Mouse (Mus musculus) adipocyte (in vitro differentiated cells): ENCODE measurements around the gene Tanc1.

ENCODE experiments used
- DNase-seq: peaks from one replicate; pipeline ENCODE4 v3.0.0-alpha.2; 2016; ENCODE audit warnings: low spot score

Tanc1 gene

GRCm38 (mm10) chr2:59718601-59719416 is 107.0 kb downstream of the Tanc1 start:
- DNase-seq = no peak

- peak; percentile 31 for DNase-seq
Measured at GRCm38 (mm10) chr2:59719831-59720230, 108.0 kb downstream of the Tanc1 start.

GRCm38 (mm10) chr2:59721119-59721518 is 109.3 kb downstream of the Tanc1 start:
- no peak for DNase-seq

GRCm38 (mm10) chr2:59721758-59722157 is 109.9 kb downstream of the Tanc1 start:
- DNase-seq = no peak

GRCm38 (mm10) chr2:59723311-59723710 is 111.5 kb downstream of the Tanc1 start:
- no peak for DNase-seq

DNA sequence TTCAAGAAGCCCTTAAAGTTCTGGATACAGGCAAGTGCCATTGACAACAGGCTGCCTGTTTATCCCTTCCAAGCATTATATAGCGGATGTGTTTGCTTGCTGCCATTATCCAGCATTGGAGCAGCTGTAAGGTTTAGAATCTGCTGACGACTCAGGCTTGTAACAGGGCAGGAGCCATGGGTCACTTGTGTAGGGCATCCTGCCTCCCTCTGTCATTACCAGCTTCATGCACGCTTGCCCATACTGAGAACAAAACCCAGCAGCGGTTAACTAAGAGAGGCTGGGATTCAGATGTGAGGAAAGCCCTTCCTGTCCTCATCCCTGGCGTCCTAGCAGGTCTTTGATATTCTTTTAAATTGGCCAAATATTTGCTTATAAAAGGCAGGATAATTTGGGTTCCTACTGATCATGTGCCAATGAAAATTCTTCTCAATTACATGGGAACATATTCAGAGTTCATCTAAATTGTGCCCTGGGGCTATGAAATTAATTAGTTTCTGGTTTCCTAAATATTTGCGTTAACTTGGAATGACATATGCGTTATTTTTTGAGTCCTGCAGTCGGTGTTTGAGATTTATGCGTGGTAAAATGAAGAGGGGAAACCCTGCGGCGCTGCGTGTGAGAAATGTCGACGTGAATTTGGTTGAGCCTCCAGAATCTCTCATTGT is 113.8 kb downstream of the Tanc1 start:
- no peak for DNase-seq

GRCm38 (mm10) chr2:59731831-59732230 is 120.0 kb downstream of the Tanc1 start:
- DNase-seq = peak; percentile 72

DNA sequence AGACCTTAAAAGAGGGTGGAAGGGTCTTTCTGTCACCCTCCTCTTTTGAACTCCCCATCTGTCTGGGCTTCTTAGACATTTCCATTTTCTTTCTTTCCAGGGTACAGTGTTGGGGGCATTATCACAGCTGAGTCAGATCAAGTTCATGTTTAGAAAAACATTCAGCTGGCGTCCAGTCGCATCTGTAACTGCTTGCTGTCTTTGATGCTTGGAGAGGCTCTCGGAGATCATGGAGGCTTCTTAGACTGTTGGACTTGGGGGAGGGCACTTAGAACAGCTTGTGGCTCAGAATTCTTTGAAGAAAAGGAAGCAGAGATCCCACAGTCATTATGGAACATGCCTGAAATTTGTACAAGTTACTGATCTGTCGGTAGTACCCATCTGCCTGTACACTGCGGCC is 121.6 kb downstream of the Tanc1 start:
- DNase-seq = no peak

- no peak for DNase-seq
Measured at GRCm38 (mm10) chr2:59736401-59736898, 124.6 kb downstream of the Tanc1 start.

DNA sequence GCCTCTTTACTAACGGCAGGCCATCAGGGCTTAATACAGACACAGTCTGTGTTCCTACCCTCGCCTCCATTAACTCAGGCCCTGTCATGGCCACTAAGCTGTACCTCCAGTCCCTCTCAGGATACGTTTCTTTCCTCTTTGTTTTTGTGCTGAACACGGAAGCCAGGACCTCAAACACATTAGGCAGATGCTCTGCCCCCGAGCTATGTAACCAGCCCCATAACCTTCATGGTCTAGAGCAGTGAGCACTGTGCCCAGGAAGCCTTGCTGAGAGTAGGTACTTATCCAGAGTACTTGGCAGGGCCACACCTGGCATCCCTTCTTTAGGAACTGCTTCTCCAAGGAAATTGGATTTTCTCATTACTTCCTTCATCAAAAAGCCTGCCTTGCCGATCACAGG is 125.5 kb downstream of the Tanc1 start:
- no peak for DNase-seq

DNA sequence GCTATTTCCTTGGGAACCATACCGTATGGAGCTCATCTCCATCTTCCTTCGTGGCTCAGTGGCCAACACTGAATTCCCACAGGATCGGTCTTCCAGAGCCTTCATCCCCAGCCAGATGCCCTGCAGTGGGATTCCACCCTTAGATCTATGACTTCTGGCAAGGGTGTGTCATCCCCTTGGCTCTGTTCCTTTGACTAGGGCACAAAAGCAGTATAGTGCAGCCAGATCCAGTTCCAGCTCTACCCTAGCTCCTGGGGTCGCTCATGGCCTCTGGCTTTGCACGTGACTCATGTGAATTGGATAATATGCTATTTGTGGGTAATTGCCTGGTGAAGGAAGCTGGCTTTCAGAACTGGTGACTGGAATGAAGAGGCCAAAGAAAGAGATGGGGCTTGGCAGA is 126.5 kb downstream of the Tanc1 start:
- peak; percentile 54 for DNase-seq

DNA sequence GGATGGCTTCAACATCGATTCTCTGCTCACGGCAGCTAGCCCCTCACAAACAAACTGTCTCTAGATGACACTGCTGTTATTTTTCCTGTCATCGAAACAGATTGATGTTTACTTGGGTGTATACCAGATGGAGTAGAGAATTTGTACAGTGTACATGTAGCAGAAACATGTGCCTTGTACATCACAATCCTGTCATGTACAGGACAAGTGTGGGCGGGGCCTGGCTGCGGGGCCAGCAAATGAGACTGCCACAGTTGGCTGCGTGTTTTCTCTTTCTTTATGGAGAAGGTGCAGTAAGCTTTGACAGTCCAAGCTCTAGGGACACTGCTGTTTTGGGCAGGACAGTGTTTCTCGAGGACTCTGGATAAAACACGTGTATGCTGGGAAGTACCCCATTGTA is 127.2 kb downstream of the Tanc1 start:
- DNase-seq = no peak

- no peak for DNase-seq
Measured at GRCm38 (mm10) chr2:59742500-59743116, 130.8 kb downstream of the Tanc1 start.

- peak; percentile 89 for DNase-seq
Measured at GRCm38 (mm10) chr2:59745428-59745827, 133.6 kb downstream of the Tanc1 start.

DNA sequence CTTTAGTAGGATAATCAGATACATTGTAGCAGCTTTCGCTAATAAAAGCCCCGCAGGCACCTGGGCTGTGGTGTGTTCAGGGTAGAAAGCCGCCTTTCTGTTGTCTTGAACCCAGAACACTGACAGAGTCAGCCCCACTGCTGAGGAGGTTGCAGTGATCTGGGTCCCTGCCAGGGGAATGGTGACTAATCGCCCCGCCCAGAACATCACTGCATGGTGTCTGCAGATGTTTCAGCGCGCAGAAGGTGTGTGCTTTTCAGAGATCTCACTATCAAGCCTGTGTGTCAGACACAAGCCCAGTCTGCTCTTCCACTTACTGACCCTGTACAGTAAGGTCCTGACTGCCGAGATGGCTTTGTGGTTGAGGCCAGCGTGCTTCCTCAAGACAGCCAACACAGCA is 134.2 kb downstream of the Tanc1 start:
- no peak for DNase-seq

DNA sequence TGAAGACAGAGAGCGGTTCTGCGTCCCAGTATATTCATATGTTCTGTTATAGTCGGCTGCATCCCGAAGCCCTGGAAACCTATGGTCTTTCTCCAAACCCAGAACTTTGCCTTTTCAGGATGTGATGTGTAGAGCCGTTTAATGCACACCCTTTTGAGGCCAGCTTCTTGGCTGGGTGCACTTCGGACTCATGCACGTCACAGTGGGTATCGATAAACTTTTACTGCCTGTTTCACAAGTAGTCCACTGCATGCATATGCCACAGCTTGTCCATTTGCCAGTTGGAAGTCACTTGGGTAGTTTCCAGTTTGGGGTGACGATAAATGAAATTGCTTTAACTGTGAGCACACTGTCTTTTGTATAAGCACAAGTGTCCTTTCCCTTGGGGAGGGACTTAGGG is 135.9 kb downstream of the Tanc1 start:
- DNase-seq = no peak

GRCm38 (mm10) chr2:59749371-59749770 is 137.5 kb downstream of the Tanc1 start:
- DNase-seq = no peak

DNA sequence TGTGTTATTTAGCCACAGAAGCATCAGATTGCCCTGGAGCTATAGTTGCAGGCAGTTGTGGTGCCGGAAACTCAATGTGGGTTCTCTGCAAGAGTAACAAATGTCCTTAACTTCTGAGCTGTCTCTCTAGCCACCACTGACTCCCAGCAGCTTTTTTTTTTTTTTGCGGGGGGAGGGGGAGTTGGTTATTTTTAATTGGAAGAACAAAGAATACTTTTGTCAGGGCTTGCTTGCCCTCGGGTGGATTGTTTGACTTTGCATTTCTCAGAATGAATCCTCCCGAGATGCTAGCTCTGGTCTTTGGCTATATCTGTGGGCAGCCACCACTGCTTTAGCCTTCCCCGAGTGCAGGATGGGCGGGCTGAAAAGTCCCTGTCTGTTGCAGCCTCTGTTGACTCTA is 139.3 kb downstream of the Tanc1 start:
- DNase-seq = no peak

DNA sequence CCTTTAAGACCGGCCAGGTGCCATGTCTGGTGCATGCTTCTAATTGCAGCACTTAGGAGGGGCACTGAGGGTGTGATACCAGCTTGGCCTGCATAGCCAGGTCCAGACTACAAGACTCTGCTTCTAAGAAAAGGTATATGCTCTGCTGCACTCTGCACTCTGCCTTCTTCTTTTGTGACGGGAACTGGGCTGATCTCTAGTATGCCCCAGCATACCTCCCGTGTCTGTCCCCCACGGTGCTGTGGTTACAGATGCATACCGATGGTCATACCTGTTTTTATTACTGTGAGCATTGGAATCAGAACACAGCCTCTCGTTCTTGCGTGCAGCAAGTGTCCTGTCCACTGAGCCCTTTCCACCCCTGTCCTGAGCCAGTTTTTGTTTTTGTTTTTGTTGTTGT is 140.3 kb downstream of the Tanc1 start:
- no peak for DNase-seq

- no peak for DNase-seq
Measured at GRCm38 (mm10) chr2:59752766-59753165, 140.9 kb downstream of the Tanc1 start.

GRCm38 (mm10) chr2:59756137-59756753 is 144.4 kb downstream of the Tanc1 start:
- DNase-seq = no peak

GRCm38 (mm10) chr2:59757015-59757414 is 145.2 kb downstream of the Tanc1 start:
- no peak for DNase-seq
